Mouse (Mus musculus) heart, embryonic 14.5 days (tissue): ENCODE data around the gene Xpnpep2. TPM values are rescaled to one million over a fixed set of nuclear protein-coding genes. Genes with fewer than 3 reads are reported as not detected.

Experiments used
- ATAC-seq: fragments of 200-750 bp; cut with Nextera tagmentation; 2 replicates; pipeline ENCODE4 v1.8.0; 2017; ENCODE audit warnings: low read depth, moderate TSS enrichment; ENCODE audit not compliant: insufficient number of reproducible peaks, insufficient read depth, low FRiP score
- H3K27ac ChIP-seq, 2 experiments: fragments of 200-500 bp in 1 of 2; fragments of 300-500 bp in 1 of 2; sonication (generic) in 1 of 2; replicated peaks in 1 of 2; 2 replicates each; pipeline ENCODE4 v1.5.1; 2012 to 2014; ENCODE audit warnings: low read depth in 2 of 2, low read length in 2 of 2, control low read depth in 1 of 2, mild to moderate bottlenecking in 1 of 2, mixed read lengths in 1 of 2; ENCODE audit not compliant: control insufficient read depth in 1 of 2, insufficient read depth in 1 of 2
- H3K27me3 ChIP-seq: fragments of 300-500 bp; sonication (generic); 2 replicates; pipeline ENCODE4 v1.6.1; 2014; ENCODE audit warnings: mild to moderate bottlenecking, low read length, control low read depth; ENCODE audit not compliant: control insufficient read depth, insufficient read depth
- H3K36me3 ChIP-seq: fragments of 300-500 bp; sonication (generic); 2 replicates; pipeline ENCODE4 v1.6.1; 2014; ENCODE audit warnings: mild to moderate bottlenecking, control low read depth, low read length, mixed read lengths; ENCODE audit not compliant: control insufficient read depth, insufficient read depth
- H3K4me1 ChIP-seq, 2 experiments: fragments of 200-500 bp in 1 of 2; fragments of 300-500 bp in 1 of 2; sonication (generic) in 1 of 2; 2 replicates each; pipeline ENCODE4 v1.6.1; 2012 to 2014; ENCODE audit warnings: low read length in 2 of 2, control low read depth in 1 of 2, mixed read lengths in 1 of 2; ENCODE audit not compliant: control insufficient read depth in 2 of 2, insufficient read depth in 2 of 2
- H3K4me2 ChIP-seq: fragments of 300-500 bp; sonication (generic); 2 replicates; pipeline ENCODE4 v1.6.1; 2014; ENCODE audit warnings: mild to moderate bottlenecking, low read length
- H3K4me3 ChIP-seq, 2 experiments: fragments of 200-500 bp in 1 of 2; fragments of 300-500 bp in 1 of 2; sonication (generic) in 1 of 2; 2 replicates each; pipeline ENCODE4 v1.5.1; 2012 to 2014; ENCODE audit warnings: low read length in 2 of 2, mild to moderate bottlenecking in 2 of 2, control low read depth in 1 of 2, low read depth in 1 of 2, moderate library complexity in 1 of 2; ENCODE audit not compliant: control insufficient read depth in 1 of 2, insufficient read depth in 1 of 2
- H3K9ac ChIP-seq: fragments of 300-500 bp; sonication (generic); 2 replicates; pipeline ENCODE4 v1.6.1; 2014; ENCODE audit warnings: mild to moderate bottlenecking, low read length
- H3K9me3 ChIP-seq: fragments of 300-500 bp; sonication (generic); 2 replicates; pipeline ENCODE4 v1.6.1; 2016; ENCODE audit warnings: low read length, control low read depth; ENCODE audit not compliant: control insufficient read depth
- WGBS: fragments of 180-500 bp; shearing (Covaris S2); extraction: QIAGEN DNeasy Blood & Tissue Kit; methylation state at CpG from one replicate; pipeline ENCODE4 v1.1.7; 2014; 5-methylcytosine and 5-hydroxymethylcytosine counted together
- polyA plus RNA-seq: library from polyadenylated mRNA; unstranded; fragments of >200 nt; fragmentation: Nextera tagmentation; extraction: Ambion mirVana; gene quantifications from 2 replicates; pipeline ENCODE4 v1.2.1, GENCODE M21; 2014

Xpnpep2 gene
- polyA plus RNA-seq, 1 experiment from 2014 or later = 0.72 TPM

GRCm38 (mm10) chrX:48126903-48127476 is 18.5 kb downstream of the Xpnpep2 start:
- Histone ChIP-seq H3K27me3 (peaks cover 7% of the 10 kb centered on the region; the same call in 1 of the 2 replicates), H3K4me1 (no peaks in the 10 kb centered on the region), H3K36me3 (no peaks in the 10 kb centered on the region), H3K9me3 (no peaks in the 10 kb centered on the region), H3K4me3 (no peak overlapping the region), H3K4me2 (no peak overlapping the region), H3K27ac (no peak overlapping the region), H3K9ac (no peak overlapping the region)
- ATAC-seq = no peak
- WGBS = 71% methylated on average over 6 of the region's 6 CpGs

- H3K9me3 ChIP-seq = no peaks in the 10 kb centered on the region
- H3K36me3 ChIP-seq = no peaks in the 10 kb centered on the region
- 72% methylated on average over 6 of the region's 6 CpGs for WGBS
- H3K27ac ChIP-seq = no peak overlapping the region
- no peak for ATAC-seq
- no peaks in the 10 kb centered on the region for H3K4me1 ChIP-seq
- H3K4me2 ChIP-seq = no peak overlapping the region
- H3K4me3 ChIP-seq = no peak overlapping the region
- H3K27me3 ChIP-seq = peaks cover 4% of the 10 kb centered on the region; the same call in 1 of the 2 replicates
- H3K9ac ChIP-seq = no peak overlapping the region
These were observed 19.1 kb downstream of the Xpnpep2 start for GRCm38 (mm10) chrX:48127502-48128218.

- 80% methylated on average over 1 of the region's 1 CpGs for WGBS
- H3K27ac ChIP-seq = no peak overlapping the region
- H3K36me3 ChIP-seq = no peaks in the 10 kb centered on the region
- no peaks in the 10 kb centered on the region for H3K27me3 ChIP-seq
- no peak overlapping the region for H3K4me2 ChIP-seq
- H3K4me1 ChIP-seq = no peaks in the 10 kb centered on the region
- no peaks in the 10 kb centered on the region for H3K9me3 ChIP-seq
- no peak for ATAC-seq
- no peak overlapping the region for H3K9ac ChIP-seq
- no peak overlapping the region for H3K4me3 ChIP-seq
These were observed 20.6 kb downstream of the Xpnpep2 start for GRCm38 (mm10) chrX:48129167-48129566.

- H3K9ac ChIP-seq = no peak overlapping the region
- H3K27ac ChIP-seq = no peak overlapping the region
- peaks cover 0 to 3% of the 10 kb centered on the region in 2 experiments; a peak in 1 of 4 replicates for H3K4me1 ChIP-seq
- 82% methylated on average over 4 of the region's 4 CpGs for WGBS
- H3K9me3 ChIP-seq = no peaks in the 10 kb centered on the region
- no peak for ATAC-seq
- no peak overlapping the region for H3K4me3 ChIP-seq
- peaks cover 3% of the 10 kb centered on the region; the same call in 1 of the 2 replicates for H3K27me3 ChIP-seq
- H3K36me3 ChIP-seq = no peaks in the 10 kb centered on the region
- no peak overlapping the region for H3K4me2 ChIP-seq
These were observed 28.4 kb downstream of the Xpnpep2 start for GRCm38 (mm10) chrX:48136935-48137334.

GRCm38 (mm10) chrX:48138011-48138410 is 29.5 kb downstream of the Xpnpep2 start:
- no peaks in the 10 kb centered on the region for H3K36me3 ChIP-seq
- no peak for ATAC-seq
- no peak overlapping the region for H3K9ac ChIP-seq
- no peak overlapping the region for H3K27ac ChIP-seq
- no peak overlapping the region for H3K4me3 ChIP-seq
- H3K9me3 ChIP-seq = no peaks in the 10 kb centered on the region
- 55% methylated on average over 6 of the region's 6 CpGs for WGBS
- H3K4me1 ChIP-seq = peaks cover 0 to 3% of the 10 kb centered on the region in 2 experiments; a peak in 1 of 4 replicates
- peaks cover 3% of the 10 kb centered on the region; the same call in 1 of the 2 replicates for H3K27me3 ChIP-seq
- H3K4me2 ChIP-seq = no peak overlapping the region

GRCm38 (mm10) chrX:48138539-48139275 is 30.2 kb downstream of the Xpnpep2 start:
- Histone ChIP-seq H3K4me2 (no peak overlapping the region), H3K9ac (no peak overlapping the region), H3K9me3 (no peaks in the 10 kb centered on the region), H3K36me3 (no peaks in the 10 kb centered on the region), H3K27ac (no peak overlapping the region), H3K4me1 (peaks cover 0 to 3% of the 10 kb centered on the region in 2 experiments; a peak in 2 of 4 replicates), H3K27me3 (peaks cover 3% of the 10 kb centered on the region; the same call in 1 of the 2 replicates), H3K4me3 (no peak overlapping the region)
- WGBS = 46% methylated on average over 7 of the region's 7 CpGs
- no peak for ATAC-seq

GRCm38 (mm10) chrX:48139368-48140285 is 31.1 kb downstream of the Xpnpep2 start:
- H3K9me3 ChIP-seq = no peaks in the 10 kb centered on the region
- H3K4me2 ChIP-seq = no peak overlapping the region
- H3K9ac ChIP-seq = no peak overlapping the region
- ATAC-seq = no peak
- H3K4me1 ChIP-seq = peaks cover 0 to 3% of the 10 kb centered on the region in 2 experiments; a peak in 2 of 4 replicates
- H3K36me3 ChIP-seq = no peaks in the 10 kb centered on the region
- H3K27ac ChIP-seq = no peak overlapping the region
- H3K4me3 ChIP-seq = no peak overlapping the region
- peaks cover 3% of the 10 kb centered on the region; the same call in 1 of the 2 replicates for H3K27me3 ChIP-seq
- WGBS = 61% methylated on average over 14 of the region's 14 CpGs
